Mouse (Mus musculus) liver, embryonic 14.5 days (tissue): ENCODE results near the gene Ist1. TPM values are rescaled to one million over a fixed set of nuclear protein-coding genes. Genes with fewer than 3 reads are reported as not detected.

Source experiments
- ATAC-seq: fragments of 200-750 bp; cut with Nextera tagmentation; 2 replicates; pipeline ENCODE4 v1.8.0; 2017; ENCODE audit warnings: moderate number of reproducible peaks, mild to moderate bottlenecking, moderate library complexity; ENCODE audit not compliant: insufficient read depth
- DNase-seq, 3 experiments: peaks; one replicate each; pipeline ENCODE4 v3.0.0-alpha.2; 2012 to 2013; ENCODE audit warnings: low read depth in 3 of 3, low spot score in 3 of 3
- H3K27ac ChIP-seq: fragments of 300-500 bp; sonication (generic); 2 replicates; pipeline ENCODE4 v1.5.1; 2014; ENCODE audit warnings: moderate library complexity, mild to moderate bottlenecking, control low read depth, inconsistent platforms
- H3K27me3 ChIP-seq: fragments of 300-500 bp; sonication (generic); 2 replicates; pipeline ENCODE4 v1.6.1; 2014; ENCODE audit warnings: mild to moderate bottlenecking, low read length, moderate library complexity; ENCODE audit not compliant: control insufficient read depth, insufficient read depth
- H3K36me3 ChIP-seq: fragments of 300-500 bp; sonication (generic); replicated peaks from 2 replicates; pipeline ENCODE4 v1.6.1; 2014; ENCODE audit warnings: low read depth; ENCODE audit not compliant: control insufficient read depth, insufficient read depth
- H3K4me1 ChIP-seq, 2 experiments: fragments of 200-500 bp in 1 of 2; fragments of 300-500 bp in 1 of 2; sonication (generic) in 1 of 2; replicated peaks; 2 replicates each; pipeline ENCODE4 v1.6.1; 2012 to 2014; ENCODE audit warnings: antibody characterized with exemption in 1 of 2, inconsistent platforms in 1 of 2, low read length in 1 of 2; ENCODE audit not compliant: control insufficient read depth in 2 of 2, insufficient read depth in 2 of 2
- H3K4me2 ChIP-seq: fragments of 300-500 bp; sonication (generic); 2 replicates; pipeline ENCODE4 v1.6.1; 2014; ENCODE audit warnings: low read depth, mild to moderate bottlenecking, control low read depth, moderate library complexity
- H3K4me3 ChIP-seq, 2 experiments: fragments of 200-500 bp in 1 of 2; fragments of 300-500 bp in 1 of 2; sonication (generic) in 1 of 2; 2 replicates each; pipeline ENCODE4 v1.5.1; 2012 to 2014; ENCODE audit warnings: low read depth in 2 of 2, low read length in 2 of 2, mild to moderate bottlenecking in 2 of 2, control low read depth in 1 of 2, inconsistent platforms in 1 of 2, moderate library complexity in 1 of 2; ENCODE audit not compliant: insufficient read depth in 1 of 2
- H3K9ac ChIP-seq: fragments of 300-500 bp; sonication (generic); replicated peaks from 2 replicates; pipeline ENCODE4 v1.6.1; 2014; ENCODE audit warnings: mild to moderate bottlenecking, control low read depth, moderate library complexity
- H3K9me3 ChIP-seq: fragments of 300-500 bp; sonication (generic); 2 replicates; pipeline ENCODE4 v1.6.1; 2016; ENCODE audit warnings: low read length, mixed read lengths; ENCODE audit not compliant: control insufficient read depth
- CTCF ChIP-seq: IDR thresholded peaks from 2 replicates; pipeline ENCODE4 v1.5.1; 2016; ENCODE audit warnings: antibody characterized with exemption, low read depth, control low read depth
- EP300 ChIP-seq: IDR thresholded peaks from 2 replicates; pipeline ENCODE4 v1.6.1; 2016; ENCODE audit warnings: antibody characterized with exemption, low read depth
- WGBS: fragments of 180-500 bp; shearing (Covaris S2); extraction: QIAGEN DNeasy Blood & Tissue Kit; methylation state at CpG from one replicate; pipeline ENCODE4 v1.1.7; 2014; ENCODE audit not compliant: insufficient replicate concordance; 5-methylcytosine and 5-hydroxymethylcytosine counted together
- polyA plus RNA-seq, 2 experiments: library from polyadenylated mRNA; depleted of rRNA in 1 of 2; stranded (reverse) in 1 of 2; unstranded in 1 of 2; fragments of >200 nt; fragmentation: Nextera tagmentation in 1 of 2; extraction: Ambion mirVana in 1 of 2; gene quantifications; 2 replicates each; pipeline versions ENCODE4 v1.2.1 to v1.2.3; 2012 to 2014

Ist1 gene
- polyA plus RNA-seq, 2 experiments, result 19.5 to 31.1 TPM

DNA sequence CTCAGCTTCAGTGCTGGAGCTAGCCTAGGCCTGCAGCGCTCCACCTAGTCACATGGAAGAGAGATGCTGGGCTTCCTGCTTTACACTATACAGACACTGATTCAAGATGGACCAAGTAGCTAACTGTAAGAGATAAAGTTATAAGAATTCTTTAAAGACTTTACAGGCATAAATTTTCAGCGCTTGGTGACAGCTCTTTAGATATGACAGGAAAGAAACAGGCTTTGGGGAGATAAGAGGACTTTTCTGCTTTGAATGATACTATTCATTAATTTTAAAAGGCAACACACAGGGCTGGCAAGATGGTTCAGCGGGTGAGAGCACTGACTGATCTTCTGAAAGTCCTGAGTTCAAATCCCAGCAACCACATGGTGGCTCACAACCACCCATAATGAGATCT, 5.4 kb upstream of the Ist1 start:
- H3K27ac ChIP-seq, result no peak overlapping the region
- H3K9ac ChIP-seq, result no peak overlapping the region
- DNase-seq, result no peak
- TF ChIP-seq EP300 (no peak), CTCF (no peak)
- H3K4me3 ChIP-seq, result no peak overlapping the region
- peaks cover 6 to 9% of the 10 kb centered on the region in 2 experiments; a peak in 3 of 4 replicates for H3K4me1 ChIP-seq
- no peak overlapping the region for H3K4me2 ChIP-seq
- no peaks in the 10 kb centered on the region for H3K9me3 ChIP-seq
- peaks cover 2% of the 10 kb centered on the region for H3K27me3 ChIP-seq
- H3K36me3 ChIP-seq, result no peaks in the 10 kb centered on the region
- WGBS, result 55% methylated on average over 3 of the region's 3 CpGs
- ATAC-seq, result no peak

- H3K36me3 ChIP-seq, result no peaks in the 10 kb centered on the region
- ATAC-seq, result no peak
- 62% methylated on average over 1 of the region's 1 CpGs for WGBS
- no peaks in the 10 kb centered on the region; the same call in 1 of the 2 replicates for H3K27me3 ChIP-seq
- no peak overlapping the region for H3K9ac ChIP-seq
- peaks cover 6 to 9% of the 10 kb centered on the region in 2 experiments; a peak in 3 of 4 replicates for H3K4me1 ChIP-seq
- no peak overlapping the region for H3K4me2 ChIP-seq
- no peak for DNase-seq
- no peak overlapping the region for H3K4me3 ChIP-seq
- no peak overlapping the region for H3K27ac ChIP-seq
- TF ChIP-seq EP300 (no peak), CTCF (no peak)
- no peaks in the 10 kb centered on the region for H3K9me3 ChIP-seq
Observed at GRCm38 (mm10) chr8:109697754-109698153, 4.7 kb upstream of the Ist1 start.

DNA sequence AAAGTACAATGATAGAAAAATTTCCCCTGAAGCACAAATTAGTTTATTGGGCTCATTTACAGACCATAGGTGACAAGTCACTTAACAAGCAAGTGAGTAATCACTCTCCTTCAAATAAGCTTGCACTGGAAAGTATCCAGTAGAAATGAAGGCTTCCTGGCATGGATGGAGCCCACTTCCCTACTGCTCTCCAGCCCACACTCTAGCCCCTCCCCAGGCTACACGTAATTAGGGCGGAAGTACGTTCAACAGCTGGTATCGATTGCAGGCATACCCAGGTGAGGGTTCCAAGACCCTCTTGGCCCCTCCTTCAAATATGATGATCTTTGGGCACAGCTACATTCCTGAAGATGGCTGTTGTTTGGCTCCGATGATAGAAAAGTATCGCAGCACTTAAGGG, 1.1 kb upstream of the Ist1 start:
- WGBS, result 59% methylated on average over 6 of the region's 6 CpGs
- ATAC-seq, result no peak
- DNase-seq, result no peak
- H3K9ac ChIP-seq, result no peak overlapping the region; the same call in 1 of the 2 replicates
- H3K9me3 ChIP-seq, result no peaks in the 10 kb centered on the region
- peak overlapping the region in 1 of 2 experiments; percentile 69; a peak in 3 of 4 replicates for H3K4me3 ChIP-seq
- H3K4me2 ChIP-seq, result peak overlapping the region; percentile 73
- no peak for TF ChIP-seq EP300
- TF ChIP-seq CTCF, result no peak
- H3K27me3 ChIP-seq, result no peaks in the 10 kb centered on the region
- H3K36me3 ChIP-seq, result no peaks in the 10 kb centered on the region
- peaks cover 14 to 18% of the 10 kb centered on the region in 2 experiments for H3K4me1 ChIP-seq
- no peak overlapping the region for H3K27ac ChIP-seq

DNA sequence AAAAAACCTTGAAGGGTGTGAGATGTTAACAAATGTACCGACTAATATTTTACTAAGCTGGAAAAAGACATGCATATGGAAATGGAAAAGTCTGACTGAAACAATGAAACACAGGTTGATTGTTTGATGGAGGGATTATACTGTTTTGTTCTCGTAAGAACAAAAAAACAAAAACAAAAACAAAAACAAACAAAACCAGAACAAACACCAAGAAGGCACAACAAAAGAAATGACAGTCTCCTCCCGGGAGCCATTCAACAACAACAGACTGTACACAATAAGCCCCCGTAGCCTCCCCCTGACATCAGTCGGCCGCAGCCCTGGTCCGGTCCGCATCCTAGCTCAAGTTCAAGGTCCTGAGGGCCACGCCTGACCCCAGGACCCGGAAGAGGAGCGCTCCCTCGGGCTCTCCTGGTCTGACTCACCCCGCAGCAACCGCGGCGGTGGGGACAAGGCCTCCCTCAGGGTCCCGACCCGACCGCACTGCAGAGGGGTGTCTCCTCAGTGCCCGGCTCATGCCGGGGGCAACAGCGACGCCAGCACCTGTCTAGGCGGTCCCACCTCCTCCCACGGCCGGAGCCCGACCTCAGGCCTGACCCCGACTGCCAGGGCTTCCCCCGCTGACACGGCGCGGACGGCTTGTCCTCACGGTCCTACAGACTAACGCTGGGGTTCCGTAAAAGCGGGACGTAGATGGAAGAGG, 466 bp downstream of the Ist1 start:
- H3K9ac ChIP-seq, result peak overlapping the region; percentile 67
- under 1% methylated on average over 38 of the region's 38 CpGs for WGBS
- peak; percentile 76 for ATAC-seq

DNA sequence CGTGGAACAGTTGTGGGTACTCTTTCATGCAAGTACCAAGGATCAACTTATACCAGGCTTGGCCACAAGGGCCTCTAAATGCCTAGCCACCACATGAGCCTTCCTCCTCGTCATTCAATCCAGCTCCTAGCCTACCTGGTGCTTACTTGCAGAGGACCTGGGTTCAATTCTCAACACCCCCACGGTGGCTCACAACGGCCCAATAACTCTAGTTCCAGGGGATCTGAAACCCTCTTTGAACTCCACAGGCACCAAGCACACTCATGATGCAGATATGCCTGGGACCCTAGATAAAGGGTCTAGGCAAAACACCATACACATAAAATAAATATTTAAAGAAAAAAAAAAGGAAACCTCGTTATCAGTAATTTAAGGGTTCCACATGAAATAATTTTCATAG, 1.3 kb downstream of the Ist1 start:
- H3K27me3 ChIP-seq, result no peaks in the 10 kb centered on the region
- peak overlapping the region; percentile 91 for H3K4me2 ChIP-seq
- ATAC-seq, result no peak
- DNase-seq, result no peak
- H3K4me3 ChIP-seq, result peak overlapping the region; percentile 33 to 69
- peak overlapping the region; percentile 67 for H3K9ac ChIP-seq
- H3K4me1 ChIP-seq, result peaks cover 14 to 18% of the 10 kb centered on the region in 2 experiments
- H3K9me3 ChIP-seq, result no peaks in the 10 kb centered on the region
- no peaks in the 10 kb centered on the region for H3K36me3 ChIP-seq
- TF ChIP-seq EP300, result no peak
- peak; percentile 55 for TF ChIP-seq CTCF
- H3K27ac ChIP-seq, result no peak overlapping the region
- WGBS, result 38% methylated on average over 5 of the region's 5 CpGs

More for the DNA sequence above, 466 bp downstream of the Ist1 start:
- Histone ChIP-seq H3K4me3 (peak overlapping the region; percentile 69 to 91), H3K27ac (no peak overlapping the region; the same call in 1 of the 2 replicates), H3K4me1 (peaks cover 14 to 18% of the 10 kb centered on the region in 2 experiments), H3K9me3 (no peaks in the 10 kb centered on the region), H3K27me3 (no peaks in the 10 kb centered on the region), H3K4me2 (peak overlapping the region; percentile 91), H3K36me3 (no peaks in the 10 kb centered on the region)
- TF ChIP-seq EP300 (no peak), CTCF (no peak)
- peak in 2 of 3 experiments; percentile 39 to 50 for DNase-seq
